Mouse (Mus musculus) kidney, embryonic 15.5 days (tissue): Measurements from ENCODE around the gene Wdr48. TPM values are rescaled to one million over a fixed set of nuclear protein-coding genes. Genes with fewer than 3 reads are reported as not detected.
A peak's percentile ranks its signal among the peaks of the same experiment; 100 is the strongest.

Experiments
- ATAC-seq: fragments of 200-750 bp; cut with Nextera tagmentation; replicated peaks from 2 replicates; pipeline ENCODE4 v1.8.0; 2017; ENCODE audit warnings: moderate TSS enrichment; ENCODE audit not compliant: low FRiP score
- H3K27ac ChIP-seq: fragments of 300-500 bp; sonication (generic); 2 replicates; pipeline ENCODE4 v1.5.1; 2015; ENCODE audit warnings: mild to moderate bottlenecking, inconsistent platforms
- H3K27me3 ChIP-seq: fragments of 300-500 bp; sonication (generic); 2 replicates; pipeline ENCODE4 v1.6.1; 2015; ENCODE audit warnings: inconsistent platforms
- H3K36me3 ChIP-seq: fragments of 300-500 bp; sonication (generic); 2 replicates; pipeline ENCODE4 v1.6.1; 2015; ENCODE audit warnings: inconsistent platforms
- H3K4me1 ChIP-seq: fragments of 300-500 bp; sonication (generic); 2 replicates; pipeline ENCODE4 v1.6.1; 2015; ENCODE audit warnings: inconsistent platforms
- H3K4me2 ChIP-seq: fragments of 300-500 bp; sonication (generic); 2 replicates; pipeline ENCODE4 v1.6.1; 2015; ENCODE audit warnings: moderate library complexity, mild to moderate bottlenecking, inconsistent platforms
- H3K4me3 ChIP-seq: fragments of 300-500 bp; sonication (generic); replicated peaks from 2 replicates; pipeline ENCODE4 v1.5.1; 2015; ENCODE audit warnings: mild to moderate bottlenecking, inconsistent platforms
- H3K9ac ChIP-seq: fragments of 300-500 bp; sonication (generic); 2 replicates; pipeline ENCODE4 v1.6.1; 2015; ENCODE audit warnings: mild to moderate bottlenecking, inconsistent platforms
- H3K9me3 ChIP-seq: fragments of 300-500 bp; sonication (generic); replicated peaks from 2 replicates; pipeline ENCODE4 v1.6.1; 2016; ENCODE audit warnings: inconsistent platforms
- WGBS: fragments of 180-500 bp; shearing (Covaris S2); methylation state at CpG from one replicate; pipeline ENCODE4 v1.1.7; 2015; ENCODE audit warnings: mixed read lengths; 5-methylcytosine and 5-hydroxymethylcytosine counted together
- polyA plus RNA-seq: library from polyadenylated mRNA; unstranded; fragments of >200 nt; fragmentation: Nextera tagmentation; extraction: Ambion mirVana; gene quantifications from 2 replicates; pipeline ENCODE4 v1.2.1, GENCODE M21; 2015

Wdr48 gene
- polyA plus RNA-seq: 51.9 and 53.6 TPM in 2 replicates

GRCm38 (mm10) chr9:119894339-119895009, at the start of gene Wdr48:
Gene Wdr48 (plus strand): TSS chr9:119894878.
- H3K4me3 ChIP-seq: peak within 1 kb of the TSS; percentile 93
- peak; percentile 99 for ATAC-seq
- 3% methylated on average over 34 of the region's 34 CpGs for WGBS

GRCm38 (mm10) chr9:119847187-119847586, 47.5 kb upstream of the Wdr48 start:
- Histone ChIP-seq H3K4me2 (no peak overlapping the region), H3K9ac (no peak overlapping the region), H3K4me1 (peaks cover 21% of the 10 kb centered on the region), H3K36me3 (no peaks in the 10 kb centered on the region), H3K27ac (no peak overlapping the region), H3K9me3 (no peaks in the 10 kb centered on the region), H3K4me3 (no peak overlapping the region), H3K27me3 (no peaks in the 10 kb centered on the region)
- ATAC-seq: no peak
- 82% methylated on average over 6 of the region's 6 CpGs for WGBS

More at GRCm38 (mm10) chr9:119894339-119895009, at the start of gene Wdr48:
- Histone ChIP-seq H3K27me3 (no peaks in the 10 kb centered on the region), H3K4me1 (peaks cover 13% of the 10 kb centered on the region), H3K9ac (peak within 1 kb of the TSS; percentile 90), H3K9me3 (no peaks in the 10 kb centered on the region), H3K36me3 (peaks cover 2% of the 10 kb centered on the region; the same call in 1 of the 2 replicates), H3K4me2 (peak within 1 kb of the TSS; percentile 87), H3K27ac (peak within 1 kb of the TSS; percentile 89)

- peaks cover 30% of the 10 kb centered on the region for H3K4me1 ChIP-seq
- no peaks in the 10 kb centered on the region for H3K36me3 ChIP-seq
- H3K27me3 ChIP-seq: no peaks in the 10 kb centered on the region
- H3K9me3 ChIP-seq: no peaks in the 10 kb centered on the region
- H3K9ac ChIP-seq: no peak overlapping the region
- WGBS: 33% methylated on average over 7 of the region's 7 CpGs
- no peak overlapping the region for H3K4me3 ChIP-seq
- no peak for ATAC-seq
- no peak overlapping the region for H3K4me2 ChIP-seq
- no peak overlapping the region for H3K27ac ChIP-seq
Measured at GRCm38 (mm10) chr9:119848671-119849070, 46.0 kb upstream of the Wdr48 start.

- no peaks in the 10 kb centered on the region for H3K27me3 ChIP-seq
- no peaks in the 10 kb centered on the region for H3K36me3 ChIP-seq
- H3K9me3 ChIP-seq: no peaks in the 10 kb centered on the region
- no peak overlapping the region for H3K4me2 ChIP-seq
- no peak for ATAC-seq
- H3K4me1 ChIP-seq: peaks cover 35% of the 10 kb centered on the region
- H3K9ac ChIP-seq: no peak overlapping the region
- H3K4me3 ChIP-seq: no peak overlapping the region
- WGBS: 15% methylated on average over 8 of the region's 8 CpGs
- no peak overlapping the region for H3K27ac ChIP-seq
Measured at GRCm38 (mm10) chr9:119849214-119849613, 45.5 kb upstream of the Wdr48 start.

GRCm38 (mm10) chr9:119852347-119853030, 42.2 kb upstream of the Wdr48 start:
- Histone ChIP-seq H3K27me3 (no peaks in the 10 kb centered on the region), H3K9me3 (0 out of 2 replicates have a peak, but pooled peaks cover 2% of the 10 kb centered on the region), H3K4me2 (no peak overlapping the region), H3K4me1 (peaks cover 29% of the 10 kb centered on the region), H3K9ac (no peak overlapping the region), H3K27ac (peak overlapping the region; percentile 63), H3K4me3 (no peak overlapping the region), H3K36me3 (no peaks in the 10 kb centered on the region)
- peak; percentile 79 for ATAC-seq
- WGBS: 34% methylated on average over 10 of the region's 10 CpGs

- no peak overlapping the region for H3K4me3 ChIP-seq
- no peaks in the 10 kb centered on the region for H3K27me3 ChIP-seq
- H3K36me3 ChIP-seq: no peaks in the 10 kb centered on the region
- H3K4me2 ChIP-seq: no peak overlapping the region
- peak overlapping the region; percentile 63 for H3K27ac ChIP-seq
- ATAC-seq: peak; percentile 47
- H3K9me3 ChIP-seq: 0 out of 2 replicates have a peak, but pooled peaks cover 3% of the 10 kb centered on the region
- WGBS: 29% methylated on average over 2 of the region's 2 CpGs
- peaks cover 29% of the 10 kb centered on the region for H3K4me1 ChIP-seq
- no peak overlapping the region for H3K9ac ChIP-seq
Measured at GRCm38 (mm10) chr9:119853071-119853846, 41.4 kb upstream of the Wdr48 start.

- ATAC-seq: no peak
- WGBS: 54% methylated on average over 8 of the region's 8 CpGs
Measured at GRCm38 (mm10) chr9:119854170-119854569, 40.5 kb upstream of the Wdr48 start.

GRCm38 (mm10) chr9:119887144-119887901, 7.4 kb upstream of the Wdr48 start:
- Histone ChIP-seq H3K27ac (no peak overlapping the region), H3K4me3 (no peak overlapping the region)
- 80% methylated on average over 4 of the region's 4 CpGs for WGBS

More at GRCm38 (mm10) chr9:119854170-119854569, 40.5 kb upstream of the Wdr48 start:
- no peaks in the 10 kb centered on the region for H3K27me3 ChIP-seq
- no peak overlapping the region for H3K9ac ChIP-seq
- peaks cover 24% of the 10 kb centered on the region for H3K4me1 ChIP-seq
- 0 out of 2 replicates have a peak overlapping the region, but pooled peaks have one; percentile 19 for H3K27ac ChIP-seq
- no peak overlapping the region for H3K4me2 ChIP-seq
- no peak overlapping the region for H3K4me3 ChIP-seq
- no peaks in the 10 kb centered on the region for H3K36me3 ChIP-seq
- H3K9me3 ChIP-seq: 0 out of 2 replicates have a peak, but pooled peaks cover 3% of the 10 kb centered on the region

GRCm38 (mm10) chr9:119888843-119889246, 5.8 kb upstream of the Wdr48 start:
- peaks cover 4% of the 10 kb centered on the region; the same call in 1 of the 2 replicates for H3K4me1 ChIP-seq
- no peak overlapping the region for H3K4me3 ChIP-seq
- ATAC-seq: peak; percentile 56; the same call in 1 of the 2 replicates
- H3K9me3 ChIP-seq: no peaks in the 10 kb centered on the region
- no peak overlapping the region for H3K9ac ChIP-seq
- WGBS: 63% methylated on average over 2 of the region's 2 CpGs
- H3K27me3 ChIP-seq: no peaks in the 10 kb centered on the region
- peak overlapping the region; percentile 73 for H3K27ac ChIP-seq
- no peak overlapping the region for H3K4me2 ChIP-seq
- H3K36me3 ChIP-seq: no peaks in the 10 kb centered on the region

More at GRCm38 (mm10) chr9:119887144-119887901, 7.4 kb upstream of the Wdr48 start:
- H3K36me3 ChIP-seq: no peaks in the 10 kb centered on the region
- H3K9me3 ChIP-seq: no peaks in the 10 kb centered on the region
- 0 out of 2 replicates have a peak, but pooled peaks cover 4% of the 10 kb centered on the region for H3K4me1 ChIP-seq
- no peak overlapping the region for H3K9ac ChIP-seq
- no peak for ATAC-seq
- no peak overlapping the region for H3K4me2 ChIP-seq
- no peaks in the 10 kb centered on the region for H3K27me3 ChIP-seq

- Histone ChIP-seq H3K9me3 (no peaks in the 10 kb centered on the region), H3K4me3 (no peak overlapping the region), H3K4me2 (no peak overlapping the region), H3K4me1 (peaks cover 4% of the 10 kb centered on the region; the same call in 1 of the 2 replicates), H3K27ac (peak overlapping the region; percentile 73), H3K27me3 (no peaks in the 10 kb centered on the region), H3K36me3 (no peaks in the 10 kb centered on the region), H3K9ac (no peak overlapping the region)
- 83% methylated on average over 9 of the region's 9 CpGs for WGBS
- no peak for ATAC-seq
Measured at GRCm38 (mm10) chr9:119889446-119889845, 5.2 kb upstream of the Wdr48 start.

GRCm38 (mm10) chr9:119890692-119891091, 4.0 kb upstream of the Wdr48 start:
- Histone ChIP-seq H3K4me1 (peaks cover 8% of the 10 kb centered on the region), H3K27me3 (no peaks in the 10 kb centered on the region), H3K9ac (no peak overlapping the region), H3K4me3 (no peak overlapping the region), H3K36me3 (no peaks in the 10 kb centered on the region), H3K9me3 (no peaks in the 10 kb centered on the region), H3K27ac (no peak overlapping the region), H3K4me2 (no peak overlapping the region)
- WGBS: 52% methylated on average over 2 of the region's 2 CpGs
- no peak for ATAC-seq
